8 mouse cellular contexts compared by ENCODE assay signal in genomic region chr8:83721405-83722025, GRCm38 (mm10). TPM values are rescaled to one million over a fixed set of nuclear protein-coding genes. Genes with fewer than 3 reads are reported as not detected.
A peak's percentile ranks its signal among the peaks of the same experiment; 100 is the strongest.
DNase-seq lines count a peak whose midpoint lies in the region; TF ChIP-seq lines count a peak whose summit lies in the region.
"Had no signal": no experiment of that assay in that cellular context is flagged by ENCODE, and none has a peak within 500 bp of the region (broad histone marks: within the 10 kb centered on the region; RNA-seq: fewer than 3 reads in every experiment).

No protein-coding gene starts in this region.

- intact Hi-C loops in heart, postnatal 36 days (cut with DNase I), result loop anchor here (2.0 to 5.0 kb wide), 2 partner anchors 59 to 231 kb away; no protein-coding TSS in a partner anchor

- peaks cover 97% of the 10 kb centered on the region for H3K36me3 ChIP-seq in E14TG2a.4 (ENCODE audit: insufficient read depth, low read length)

- no peak for TF ChIP-seq CTCF in E14TG2a.4 (conservative IDR thresholded peaks at IDR 0.05; ENCODE audit: low read length)

- H3K4me3 ChIP-seq in E14TG2a.4 (replicated peaks; ENCODE audit: low read length), result peak overlapping the region; percentile 8; the same call in 1 of the 2 replicates
- H3K4me3 ChIP-seq: megakaryocyte, embryonic 14.5 days had no signal

- peaks cover 88% of the 10 kb centered on the region for H3K4me1 ChIP-seq in E14TG2a.4 (replicated peaks; ENCODE audit: low read depth, low read length)

- no peaks in the 10 kb centered on the region for H3K27me3 ChIP-seq in E14TG2a.4 (ENCODE audit: insufficient read depth, low read length)
- H3K27me3 ChIP-seq: megakaryocyte, embryonic 14.5 days had no signal

- no peaks in the 10 kb centered on the region for H3K9me3 ChIP-seq in E14TG2a.4 (ENCODE audit: low read length)
- H3K9me3 ChIP-seq: megakaryocyte, embryonic 14.5 days had no signal

- DNase-seq in adrenal gland, postnatal 25 days, result peak; percentile 67
- peak; percentile 79 to 81 for DNase-seq in heart, postnatal 36 days
- DNase-seq in lung, postnatal 14 days, result peak; percentile 82
- no peak for DNase-seq in layer of hippocampus, postnatal 10 days (ENCODE audit: low spot score in 2 of 2)
- no peak for DNase-seq in right cerebral cortex, adult 2 months (ENCODE audit: low spot score in 2 of 2)
- no peak for DNase-seq in retina, embryonic 14.5 days (ENCODE audit: low spot score)

RNA-seq across cellular contexts. Expression of gene Ddx39, which starts 6.5 kb away (rescaled TPM):
- 25.7 and 29.5 TPM in 2 replicates for total RNA-seq in adrenal gland, postnatal 25 days (2021)
- 10 to 100 TPM; 15.8 to 17.2 TPM for total RNA-seq in heart, postnatal 36 days (2021)
- total RNA-seq in layer of hippocampus, postnatal 10 days (2021), result 10 to 100 TPM; 25.4 to 27.7 TPM

RNA-seq across cellular contexts. Expression of gene Adgre5, which starts 19.6 kb away (rescaled TPM):
- total RNA-seq in adrenal gland, postnatal 25 days (2021), result 28.7 and 40.6 TPM in 2 replicates
- 10 to 100 TPM; 39.5 to 52.7 TPM for total RNA-seq in heart, postnatal 36 days (2021)
- total RNA-seq in layer of hippocampus, postnatal 10 days (2021), result 10 to 100 TPM; 11.5 to 13.7 TPM

RNA-seq across cellular contexts. Expression of gene Pkn1, which starts 22.5 kb away (rescaled TPM):
- 120 and 146 TPM in 2 replicates for total RNA-seq in adrenal gland, postnatal 25 days (2021)
- total RNA-seq in heart, postnatal 36 days (2021), result 10 to 100 TPM; 53.7 to 62.4 TPM
- 10 to 100 TPM; 65.0 to 73.7 TPM for total RNA-seq in layer of hippocampus, postnatal 10 days (2021)

RNA-seq across cellular contexts. Expression of gene Ptger1, which starts 55.0 kb away (rescaled TPM):
- 0.86 and 2.5 TPM in 2 replicates for total RNA-seq in adrenal gland, postnatal 25 days (2021)
- under 1 TPM; 0.27 to 0.75 TPM for total RNA-seq in heart, postnatal 36 days (2021)
- total RNA-seq in layer of hippocampus, postnatal 10 days (2021), result 1 to 10 TPM in 1 of 2 experiments, under 1 TPM in 1; 0.32 to 1.0 TPM

Comparison
In these comparisons a context has a peak if more than half of its experiments do, and no peak if none do; other contexts are left out.
1. DNase-seq: peak in adrenal gland, postnatal 25 days (single experiment), heart, postnatal 36 days (2 of 2) and lung, postnatal 14 days (single experiment); none in layer of hippocampus, postnatal 10 days (0 of 2), right cerebral cortex, adult 2 months (0 of 2) and retina, embryonic 14.5 days (single experiment).